Mouse (Mus musculus): ENCODE measurements around the gene Prkar2b. TPM values are rescaled to one million over a fixed set of nuclear protein-coding genes. Genes with fewer than 3 reads are reported as not detected.

Prkar2b gene
- 124 and 138 TPM in 2 replicates for polyA plus RNA-seq (2015; fragmentation: Nextera tagmentation; extraction: Ambion mirVana)

DNA sequence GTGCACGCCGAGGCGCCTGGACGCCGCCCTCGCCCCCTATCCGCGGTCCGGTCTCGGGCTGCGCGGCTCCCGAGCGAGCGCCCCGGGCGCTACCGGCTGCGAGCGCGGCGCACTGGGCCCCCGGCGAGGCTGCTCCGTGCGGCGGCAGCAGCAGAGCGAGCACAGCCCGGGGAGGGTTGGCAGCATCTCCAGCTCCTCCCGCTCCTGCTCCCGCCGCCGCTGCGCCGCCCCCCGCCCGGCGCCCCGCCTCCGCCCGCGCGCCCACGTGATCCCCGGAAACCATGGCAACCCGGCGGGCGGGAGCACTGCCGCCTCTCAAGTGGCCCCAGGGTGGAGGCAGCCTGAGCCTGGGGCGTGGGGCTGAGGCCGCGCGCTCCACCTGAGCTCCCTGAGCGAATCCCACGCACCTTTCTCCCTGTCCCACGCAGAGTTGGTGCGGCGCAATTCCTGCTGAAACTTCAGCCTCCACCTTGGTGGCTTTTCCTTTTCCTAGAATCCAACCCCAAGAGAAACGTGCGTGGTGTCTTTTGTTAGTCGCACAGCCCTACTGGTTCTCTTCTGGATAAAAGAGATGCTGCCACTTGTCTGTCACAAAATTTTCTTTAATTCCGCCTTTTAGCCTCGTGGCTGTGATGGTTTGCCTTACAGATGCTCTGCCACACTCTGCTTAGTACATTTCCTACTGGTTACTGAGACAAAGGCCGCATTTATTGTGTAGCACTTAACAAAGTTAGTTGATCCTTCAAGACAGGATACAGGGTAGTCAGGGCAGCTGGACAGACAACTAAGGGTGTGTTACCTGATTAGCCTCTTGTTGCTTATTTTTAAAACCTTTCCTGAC, at the start of gene Prkar2b:
Gene Prkar2b (minus strand): TSS at position 207 of the 841 bp plus-strand sequence.
- Histone ChIP-seq H3K9me3 (no peaks in the 10 kb centered on the region), H3K4me1 (peaks cover 37% of the 10 kb centered on the region)
- under 1% methylated on average over 63 of the region's 64 CpGs for WGBS

DNA sequence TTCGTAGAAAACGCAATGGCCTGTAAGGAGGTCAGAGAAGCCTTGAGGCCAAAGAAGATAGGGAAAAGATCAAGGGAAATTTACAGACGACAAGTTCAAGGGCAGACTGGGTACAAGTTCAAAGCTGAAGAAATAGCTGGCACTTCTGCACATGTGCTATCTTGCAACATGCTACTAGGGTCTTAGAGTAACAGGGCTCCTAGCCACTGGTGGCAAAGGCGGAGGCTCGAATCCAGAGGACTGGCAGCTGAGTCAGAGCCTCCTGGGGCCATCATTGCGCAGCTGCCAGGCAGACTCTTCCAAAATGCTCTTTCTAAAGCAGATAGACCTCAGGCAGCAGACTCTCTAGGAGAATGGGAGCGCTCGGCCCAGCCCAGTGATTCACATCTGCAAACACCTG, 48.1 kb upstream of the Prkar2b start:
- Histone ChIP-seq H3K27ac (replicated peaks) (no peak overlapping the region), H3K36me3 (no peaks in the 10 kb centered on the region), H3K4me3 (no peak overlapping the region), H3K4me1 (no peaks in the 10 kb centered on the region), H3K9me3 (no peaks in the 10 kb centered on the region), H3K9ac (replicated peaks) (no peak overlapping the region), H3K27me3 (no peaks in the 10 kb centered on the region), H3K4me2 (replicated peaks) (no peak overlapping the region)
- whole genome bisulfite sequencing = 92% methylated on average over 8 of the region's 8 CpGs
- no peak for ATAC-seq (replicated peaks)

More for the DNA sequence above, at the start of gene Prkar2b:
- H3K4me2 ChIP-seq (replicated peaks) = peak within 1 kb of the TSS; percentile 66
- H3K36me3 ChIP-seq = no peaks in the 10 kb centered on the region
- no peaks in the 10 kb centered on the region for H3K27me3 ChIP-seq
- H3K27ac ChIP-seq (replicated peaks) = peak within 1 kb of the TSS; percentile 97
- peak; percentile 96 for ATAC-seq (replicated peaks)
- H3K9ac ChIP-seq (replicated peaks) = peak within 1 kb of the TSS; percentile 85
- H3K4me3 ChIP-seq = peak within 1 kb of the TSS; percentile 59

DNA sequence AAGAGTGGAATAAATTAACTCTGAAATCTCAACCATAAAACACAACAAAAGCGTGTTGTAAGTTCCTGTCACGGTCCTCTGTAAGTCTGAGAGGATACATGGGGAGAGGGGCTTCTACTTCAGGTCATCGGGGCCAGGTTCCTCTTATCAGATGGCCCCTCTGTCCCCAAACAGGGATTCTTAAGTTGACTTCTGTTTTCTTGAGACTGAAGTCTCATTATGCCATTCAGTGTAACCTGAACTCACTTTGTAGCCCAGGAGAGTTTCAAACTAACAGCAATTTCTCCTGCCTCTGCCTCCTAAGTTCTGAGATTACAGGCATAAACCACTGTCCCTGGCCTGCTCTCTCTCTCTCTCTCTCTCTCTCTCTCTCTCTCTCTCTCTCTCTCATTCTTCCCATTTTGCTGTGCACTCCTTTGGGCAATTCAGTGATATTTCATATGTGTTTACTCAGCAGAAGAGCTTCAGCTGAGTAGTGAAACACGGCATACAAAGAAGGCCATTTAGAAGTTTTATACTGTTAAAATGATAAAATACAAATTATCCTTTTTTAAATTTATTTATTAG, 43.9 kb upstream of the Prkar2b start:
- Histone ChIP-seq H3K4me3 (no peak overlapping the region), H3K36me3 (no peaks in the 10 kb centered on the region), H3K4me2 (replicated peaks) (no peak overlapping the region), H3K9me3 (no peaks in the 10 kb centered on the region), H3K27me3 (no peaks in the 10 kb centered on the region), H3K27ac (replicated peaks) (no peak overlapping the region), H3K9ac (replicated peaks) (no peak overlapping the region), H3K4me1 (no peaks in the 10 kb centered on the region)
- WGBS = 90% methylated on average over 4 of the region's 4 CpGs
- ATAC-seq (replicated peaks) = no peak

DNA sequence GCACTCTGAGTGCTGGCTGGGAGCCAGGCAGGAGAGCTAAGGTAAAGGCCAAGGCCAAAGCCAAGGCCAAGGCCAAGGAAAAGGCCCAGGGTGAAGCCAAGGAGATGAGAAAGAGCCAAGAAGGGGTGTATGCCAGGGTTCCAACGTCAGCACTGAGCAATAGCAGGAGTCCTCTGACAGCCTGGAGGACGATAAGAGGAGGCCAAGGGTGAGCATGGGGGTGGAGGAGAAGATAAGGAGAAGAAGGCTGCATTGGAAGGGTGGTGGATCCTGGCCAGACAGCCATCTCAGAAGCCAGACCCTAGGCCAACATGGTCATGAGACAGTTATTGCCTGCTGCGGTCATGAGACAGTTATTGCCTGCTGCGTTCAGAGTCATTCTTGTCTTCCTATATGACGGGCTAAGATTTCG, 43.4 kb upstream of the Prkar2b start:
- 89% methylated on average over 6 of the region's 6 CpGs for WGBS
- no peaks in the 10 kb centered on the region for H3K36me3 ChIP-seq

DNA sequence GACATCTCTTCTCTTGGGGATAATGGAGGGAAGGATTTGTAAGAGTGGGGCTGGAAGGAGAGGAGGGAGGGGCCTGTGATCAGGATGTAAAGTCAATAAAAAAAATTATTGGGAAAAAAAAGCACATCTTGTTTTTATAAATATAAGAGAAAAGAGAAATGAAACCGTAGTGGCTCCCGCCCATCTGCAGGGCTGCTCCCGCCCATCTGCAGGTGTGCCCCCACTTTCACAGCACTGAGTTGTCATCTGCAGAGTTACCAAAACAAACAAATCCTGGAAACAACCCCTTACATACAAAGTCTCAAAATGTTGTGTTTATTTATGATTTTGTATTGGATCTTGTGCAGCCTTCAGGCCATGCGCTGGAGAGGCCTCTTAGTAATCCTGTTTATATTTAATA, 40.2 kb upstream of the Prkar2b start:
- WGBS = 93% methylated on average over 4 of the region's 4 CpGs
- no peaks in the 10 kb centered on the region for H3K36me3 ChIP-seq
- no peak overlapping the region for H3K4me3 ChIP-seq
- ATAC-seq (replicated peaks) = no peak
- no peak overlapping the region for H3K9ac ChIP-seq (replicated peaks)
- H3K27me3 ChIP-seq = no peaks in the 10 kb centered on the region
- H3K4me1 ChIP-seq = no peaks in the 10 kb centered on the region
- no peaks in the 10 kb centered on the region for H3K9me3 ChIP-seq
- no peak overlapping the region for H3K27ac ChIP-seq (replicated peaks)
- H3K4me2 ChIP-seq (replicated peaks) = no peak overlapping the region

More for the DNA sequence above, 43.4 kb upstream of the Prkar2b start:
- Histone ChIP-seq H3K4me2 (replicated peaks) (no peak overlapping the region), H3K4me3 (no peak overlapping the region), H3K27ac (replicated peaks) (no peak overlapping the region), H3K9ac (replicated peaks) (no peak overlapping the region), H3K27me3 (no peaks in the 10 kb centered on the region), H3K9me3 (no peaks in the 10 kb centered on the region), H3K4me1 (no peaks in the 10 kb centered on the region)
- ATAC-seq (replicated peaks) = no peak

DNA sequence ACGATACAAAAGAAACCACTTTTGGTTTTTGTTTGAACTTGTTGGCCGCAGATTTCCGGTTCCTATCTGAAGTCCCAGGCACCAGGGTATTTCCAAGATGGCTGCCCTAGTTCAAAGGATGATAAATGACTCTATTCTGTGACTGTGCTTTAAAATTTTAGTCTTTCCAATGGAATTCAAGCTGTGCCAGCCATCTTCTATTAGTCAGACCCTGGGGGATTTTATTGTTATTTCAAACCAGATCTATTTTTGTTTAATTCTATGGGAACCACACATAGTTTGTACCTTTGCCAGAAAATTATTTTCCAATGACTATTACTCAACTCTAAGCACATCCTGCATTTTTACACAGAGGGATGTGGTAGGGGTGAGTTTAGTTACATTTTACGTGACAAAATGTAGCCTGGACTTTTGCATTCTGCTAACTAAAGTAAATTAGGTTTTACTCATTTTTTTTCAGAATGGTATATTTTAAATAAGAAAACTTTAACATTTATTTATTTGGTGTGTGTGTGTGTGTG, 38.6 kb upstream of the Prkar2b start:
- H3K27ac ChIP-seq (replicated peaks) = no peak overlapping the region
- H3K36me3 ChIP-seq = no peaks in the 10 kb centered on the region
- H3K9ac ChIP-seq (replicated peaks) = no peak overlapping the region
- H3K9me3 ChIP-seq = no peaks in the 10 kb centered on the region
- no peaks in the 10 kb centered on the region for H3K4me1 ChIP-seq
- H3K4me2 ChIP-seq (replicated peaks) = no peak overlapping the region
- no peak overlapping the region for H3K4me3 ChIP-seq
- no peak for ATAC-seq (replicated peaks)
- H3K27me3 ChIP-seq = no peaks in the 10 kb centered on the region
- WGBS = 90% methylated on average over 4 of the region's 4 CpGs

DNA sequence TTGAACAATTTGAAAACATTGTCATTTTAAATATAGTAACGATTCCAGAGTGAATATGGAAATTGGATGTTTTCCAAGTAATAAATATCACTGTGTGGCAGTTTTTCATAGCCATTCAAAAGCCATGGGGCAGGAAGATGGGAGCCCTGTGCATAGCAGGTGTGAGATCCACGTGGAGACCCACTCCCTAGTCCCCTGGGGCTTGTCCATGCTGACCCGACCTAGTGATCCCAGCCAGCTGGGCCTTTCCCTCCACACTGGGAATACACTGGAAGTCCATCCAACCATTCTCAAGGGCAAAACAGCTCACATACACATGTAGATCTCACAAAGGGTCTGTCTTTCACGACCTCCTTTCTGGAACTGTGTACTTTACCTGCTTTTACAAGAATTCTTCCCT, 37.5 kb upstream of the Prkar2b start:
- no peak overlapping the region for H3K4me2 ChIP-seq (replicated peaks)
- H3K4me1 ChIP-seq = no peaks in the 10 kb centered on the region
- H3K4me3 ChIP-seq = no peak overlapping the region
- H3K9me3 ChIP-seq = no peaks in the 10 kb centered on the region
- no peaks in the 10 kb centered on the region for H3K36me3 ChIP-seq
- H3K9ac ChIP-seq (replicated peaks) = no peak overlapping the region
- ATAC-seq (replicated peaks) = no peak
- H3K27me3 ChIP-seq = no peaks in the 10 kb centered on the region
- WGBS = 69% methylated on average over 4 of the region's 4 CpGs
- H3K27ac ChIP-seq (replicated peaks) = no peak overlapping the region

DNA sequence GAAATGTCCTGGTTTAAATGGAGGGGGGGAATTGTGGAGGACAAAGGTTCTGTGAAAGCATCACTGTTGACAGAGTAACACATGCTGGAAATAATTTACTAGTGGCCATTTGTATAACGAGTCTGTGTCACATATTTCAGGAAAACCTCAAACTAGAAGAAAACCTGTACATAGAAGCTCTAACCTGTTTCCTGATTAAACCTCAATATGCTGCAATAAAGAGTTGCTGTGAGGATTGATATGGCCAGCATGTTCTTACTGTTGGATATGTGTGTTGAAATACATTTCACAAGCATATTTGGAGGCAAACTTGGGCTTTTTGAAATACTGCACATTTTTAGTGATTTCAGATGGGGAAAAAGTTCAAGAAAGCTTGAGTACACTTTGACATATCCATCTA, 36.0 kb upstream of the Prkar2b start:
- H3K27me3 ChIP-seq = no peaks in the 10 kb centered on the region
- no peak overlapping the region for H3K27ac ChIP-seq (replicated peaks)
- H3K4me1 ChIP-seq = no peaks in the 10 kb centered on the region
- H3K36me3 ChIP-seq = no peaks in the 10 kb centered on the region
- ATAC-seq (replicated peaks) = no peak
- no peak overlapping the region for H3K4me2 ChIP-seq (replicated peaks)
- no peaks in the 10 kb centered on the region for H3K9me3 ChIP-seq
- 74% methylated on average over 1 of the region's 1 CpGs for WGBS
- no peak overlapping the region for H3K9ac ChIP-seq (replicated peaks)
- H3K4me3 ChIP-seq = no peak overlapping the region

DNA sequence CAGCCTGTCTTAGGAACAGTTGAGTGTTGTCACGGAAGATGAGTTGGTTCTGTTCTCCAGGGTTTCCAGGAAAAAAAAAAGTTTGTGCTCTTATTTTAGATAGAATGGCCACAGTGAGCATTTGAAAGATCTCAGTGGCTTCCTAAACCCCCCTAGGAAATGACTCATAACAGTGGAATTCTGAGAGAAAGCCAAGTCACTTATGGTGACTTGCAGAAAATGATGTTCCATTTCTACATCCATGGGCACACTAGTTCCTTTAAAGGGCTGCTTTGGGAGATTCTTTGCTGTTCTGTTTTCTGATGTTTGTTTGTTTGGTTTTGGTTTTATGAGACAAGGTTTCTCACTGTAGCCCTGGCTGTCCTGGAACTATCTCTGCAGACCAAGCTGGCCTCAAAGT, 34.1 kb upstream of the Prkar2b start:
- ATAC-seq (replicated peaks) = no peak
- Histone ChIP-seq H3K4me2 (replicated peaks) (no peak overlapping the region), H3K4me3 (no peak overlapping the region), H3K9ac (replicated peaks) (no peak overlapping the region), H3K9me3 (no peaks in the 10 kb centered on the region), H3K36me3 (no peaks in the 10 kb centered on the region), H3K4me1 (no peaks in the 10 kb centered on the region), H3K27me3 (no peaks in the 10 kb centered on the region), H3K27ac (replicated peaks) (no peak overlapping the region)
- WGBS = 97% methylated on average over 1 of the region's 1 CpGs

DNA sequence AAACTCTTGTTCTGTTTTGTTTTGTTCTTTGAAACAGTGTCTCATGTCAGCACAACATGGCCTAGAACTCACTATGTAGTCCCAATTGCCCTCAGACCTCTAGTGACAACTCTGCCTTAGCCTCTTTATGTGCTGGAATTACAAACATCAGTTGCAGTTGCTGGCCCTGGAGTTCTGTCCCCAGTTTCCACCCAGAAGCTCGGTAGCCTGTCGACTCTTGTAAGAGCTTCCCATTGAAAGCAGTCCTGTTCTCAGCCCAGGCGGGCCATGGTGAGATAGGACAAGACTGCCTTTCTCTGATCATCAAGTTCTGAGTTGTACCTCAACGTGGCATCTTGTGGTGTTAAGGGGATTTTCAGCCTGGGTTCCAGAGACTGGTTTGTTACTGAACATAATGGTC, 31.4 kb upstream of the Prkar2b start:
- Histone ChIP-seq H3K9me3 (no peaks in the 10 kb centered on the region), H3K9ac (replicated peaks) (no peak overlapping the region), H3K27me3 (no peaks in the 10 kb centered on the region), H3K4me2 (replicated peaks) (no peak overlapping the region), H3K4me3 (no peak overlapping the region), H3K4me1 (no peaks in the 10 kb centered on the region), H3K36me3 (no peaks in the 10 kb centered on the region), H3K27ac (replicated peaks) (no peak overlapping the region)
- 91% methylated on average over 4 of the region's 4 CpGs for WGBS
- no peak for ATAC-seq (replicated peaks)

DNA sequence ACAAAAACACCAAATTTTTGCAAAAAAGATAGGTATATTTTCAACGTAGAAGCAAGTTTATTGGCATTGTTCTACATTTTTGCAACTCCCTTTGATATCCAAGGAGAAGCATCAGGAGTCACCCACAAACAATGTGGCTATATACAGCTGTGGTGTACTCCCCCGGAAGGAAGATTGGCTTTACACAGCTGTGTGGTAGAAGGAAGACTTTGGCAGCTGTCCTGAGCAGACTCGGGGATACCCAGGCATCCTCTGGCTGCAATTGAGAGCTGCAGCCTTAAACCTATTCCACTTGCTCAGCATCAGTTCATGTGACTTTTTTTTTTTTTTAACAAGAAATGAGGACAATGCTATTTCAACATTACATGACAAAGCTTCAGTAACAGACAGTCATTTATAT, 27.5 kb upstream of the Prkar2b start:
- no peak for ATAC-seq (replicated peaks)
- Histone ChIP-seq H3K4me2 (replicated peaks) (no peak overlapping the region), H3K36me3 (no peaks in the 10 kb centered on the region), H3K9ac (replicated peaks) (no peak overlapping the region), H3K27me3 (no peaks in the 10 kb centered on the region), H3K27ac (replicated peaks) (no peak overlapping the region), H3K9me3 (no peaks in the 10 kb centered on the region), H3K4me1 (no peaks in the 10 kb centered on the region), H3K4me3 (no peak overlapping the region)
- 77% methylated on average over 3 of the region's 3 CpGs for WGBS

DNA sequence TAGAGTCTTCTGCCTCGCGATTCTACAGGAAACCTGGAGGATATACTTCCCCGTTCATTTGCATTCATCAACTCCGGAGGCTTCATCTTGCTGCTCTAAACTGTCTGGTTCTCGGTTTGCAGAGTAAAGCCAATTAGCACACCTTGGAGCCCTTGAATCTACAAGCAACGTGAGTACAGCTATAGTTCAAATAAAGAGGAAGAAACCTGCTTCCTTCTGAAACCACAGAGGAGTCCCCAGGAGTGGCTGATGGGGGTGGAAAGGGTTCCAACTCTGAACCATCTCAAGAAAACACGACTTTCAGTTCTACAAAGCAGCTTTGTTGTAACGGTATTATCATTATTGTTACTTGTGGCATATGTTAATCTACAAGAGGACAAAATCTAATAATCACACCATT, 26.2 kb upstream of the Prkar2b start:
- no peak for ATAC-seq (replicated peaks)
- Histone ChIP-seq H3K27ac (replicated peaks) (no peak overlapping the region), H3K4me1 (no peaks in the 10 kb centered on the region), H3K27me3 (no peaks in the 10 kb centered on the region), H3K9ac (replicated peaks) (no peak overlapping the region), H3K9me3 (no peaks in the 10 kb centered on the region), H3K4me3 (no peak overlapping the region), H3K4me2 (replicated peaks) (no peak overlapping the region), H3K36me3 (no peaks in the 10 kb centered on the region)
- 79% methylated on average over 8 of the region's 8 CpGs for WGBS

Measured in forebrain, embryonic 15.5 days (tissue).